Mouse (Mus musculus) limb, embryonic 13.5 days (tissue): ENCODE results near the gene Serinc5. TPM values are rescaled to one million over a fixed set of nuclear protein-coding genes. Genes with fewer than 3 reads are reported as not detected.

Experiments used
- ATAC-seq: fragments of 200-750 bp; cut with Nextera tagmentation; 2 replicates; pipeline ENCODE4 v1.8.0; 2017; ENCODE audit warnings: low read depth, moderate number of reproducible peaks, moderate TSS enrichment; ENCODE audit not compliant: low FRiP score
- H3K27ac ChIP-seq: fragments of 300-500 bp; sonication (generic); 2 replicates; pipeline ENCODE4 v1.5.1; 2015; ENCODE audit warnings: inconsistent platforms, mild to moderate bottlenecking, moderate library complexity
- H3K27me3 ChIP-seq: fragments of 300-500 bp; sonication (generic); 2 replicates; pipeline ENCODE4 v1.6.1; 2015; ENCODE audit warnings: mild to moderate bottlenecking, inconsistent platforms
- H3K36me3 ChIP-seq: fragments of 300-500 bp; sonication (generic); 2 replicates; pipeline ENCODE4 v1.6.1; 2015; ENCODE audit warnings: inconsistent platforms, mild to moderate bottlenecking, moderate library complexity
- H3K4me1 ChIP-seq: fragments of 300-500 bp; sonication (generic); 2 replicates; pipeline ENCODE4 v1.6.1; 2015; ENCODE audit warnings: inconsistent platforms
- H3K4me2 ChIP-seq: fragments of 300-500 bp; sonication (generic); replicated peaks from 2 replicates; pipeline ENCODE4 v1.6.1; 2015; ENCODE audit warnings: inconsistent platforms, mild to moderate bottlenecking, moderate library complexity
- H3K4me3 ChIP-seq: fragments of 300-500 bp; sonication (generic); 2 replicates; pipeline ENCODE4 v1.5.1; 2015; ENCODE audit warnings: moderate library complexity, mild to moderate bottlenecking, inconsistent platforms
- H3K9ac ChIP-seq: fragments of 300-500 bp; sonication (generic); 2 replicates; pipeline ENCODE4 v1.6.1; 2015; ENCODE audit warnings: mild to moderate bottlenecking, inconsistent platforms
- H3K9me3 ChIP-seq: fragments of 300-500 bp; sonication (generic); 2 replicates; pipeline ENCODE4 v1.6.1; 2016; ENCODE audit warnings: inconsistent platforms
- WGBS: fragments of 180-500 bp; shearing (Covaris S2); methylation state at CpG from one replicate; pipeline ENCODE4 v1.1.7; 2015; 5-methylcytosine and 5-hydroxymethylcytosine counted together
- polyA plus RNA-seq: library from polyadenylated mRNA; unstranded; fragments of >200 nt; fragmentation: Nextera tagmentation; extraction: Ambion mirVana; gene quantifications from 2 replicates; pipeline ENCODE4 v1.2.1, GENCODE M21; 2015

The Serinc5 gene
- polyA plus RNA-seq, 1 experiment from 2014 or later = 10.5 TPM

- no peaks in the 10 kb centered on the region for H3K4me1 ChIP-seq
- H3K27me3 ChIP-seq = no peaks in the 10 kb centered on the region
- no peak for ATAC-seq
- H3K9ac ChIP-seq = no peak overlapping the region
- H3K36me3 ChIP-seq = no peaks in the 10 kb centered on the region
- no peaks in the 10 kb centered on the region for H3K9me3 ChIP-seq
- 75% methylated on average over 4 of the region's 4 CpGs for WGBS
- no peak overlapping the region for H3K4me3 ChIP-seq
- H3K27ac ChIP-seq = no peak overlapping the region
- H3K4me2 ChIP-seq = no peak overlapping the region
Measured at GRCm38 (mm10) chr13:92697141-92697540, 86.2 kb downstream of the Serinc5 start.

GRCm38 (mm10) chr13:92698781-92699180, 87.9 kb downstream of the Serinc5 start:
- no peak for ATAC-seq
- Histone ChIP-seq H3K9me3 (no peaks in the 10 kb centered on the region), H3K9ac (no peak overlapping the region), H3K4me3 (no peak overlapping the region), H3K36me3 (no peaks in the 10 kb centered on the region), H3K4me1 (0 out of 2 replicates have a peak, but pooled peaks cover 8% of the 10 kb centered on the region), H3K27me3 (no peaks in the 10 kb centered on the region), H3K27ac (no peak overlapping the region), H3K4me2 (no peak overlapping the region)
- 74% methylated on average over 9 of the region's 9 CpGs for WGBS

GRCm38 (mm10) chr13:92699395-92699794, 88.5 kb downstream of the Serinc5 start:
- WGBS = 88% methylated on average over 6 of the region's 6 CpGs
- Histone ChIP-seq H3K36me3 (no peaks in the 10 kb centered on the region), H3K4me3 (no peak overlapping the region), H3K27ac (no peak overlapping the region), H3K9ac (no peak overlapping the region), H3K4me2 (no peak overlapping the region), H3K4me1 (0 out of 2 replicates have a peak, but pooled peaks cover 8% of the 10 kb centered on the region), H3K27me3 (no peaks in the 10 kb centered on the region), H3K9me3 (no peaks in the 10 kb centered on the region)
- ATAC-seq = no peak

- ATAC-seq = no peak
- Histone ChIP-seq H3K27me3 (no peaks in the 10 kb centered on the region), H3K4me1 (0 out of 2 replicates have a peak, but pooled peaks cover 8% of the 10 kb centered on the region), H3K9ac (no peak overlapping the region), H3K4me3 (no peak overlapping the region), H3K36me3 (no peaks in the 10 kb centered on the region), H3K27ac (no peak overlapping the region), H3K9me3 (no peaks in the 10 kb centered on the region), H3K4me2 (no peak overlapping the region)
- 80% methylated on average over 5 of the region's 5 CpGs for WGBS
Measured at GRCm38 (mm10) chr13:92702035-92702434, 91.1 kb downstream of the Serinc5 start.

GRCm38 (mm10) chr13:92703241-92704027, 92.5 kb downstream of the Serinc5 start:
- no peaks in the 10 kb centered on the region for H3K9me3 ChIP-seq
- whole genome bisulfite sequencing = 76% methylated on average over 8 of the region's 8 CpGs
- no peak overlapping the region for H3K27ac ChIP-seq
- H3K27me3 ChIP-seq = no peaks in the 10 kb centered on the region
- no peak for ATAC-seq
- no peaks in the 10 kb centered on the region for H3K36me3 ChIP-seq
- 0 out of 2 replicates have a peak, but pooled peaks cover 8% of the 10 kb centered on the region for H3K4me1 ChIP-seq
- H3K4me3 ChIP-seq = no peak overlapping the region
- no peak overlapping the region for H3K9ac ChIP-seq
- H3K4me2 ChIP-seq = no peak overlapping the region

- Histone ChIP-seq H3K27me3 (no peaks in the 10 kb centered on the region), H3K9me3 (no peaks in the 10 kb centered on the region), H3K4me1 (0 out of 2 replicates have a peak, but pooled peaks cover 8% of the 10 kb centered on the region), H3K27ac (no peak overlapping the region), H3K4me3 (no peak overlapping the region), H3K4me2 (no peak overlapping the region), H3K36me3 (no peaks in the 10 kb centered on the region), H3K9ac (no peak overlapping the region)
- WGBS = 67% methylated on average over 7 of the region's 7 CpGs
- no peak for ATAC-seq
Measured at GRCm38 (mm10) chr13:92704189-92704588, 93.3 kb downstream of the Serinc5 start.

- no peak overlapping the region for H3K27ac ChIP-seq
- ATAC-seq = no peak
- no peaks in the 10 kb centered on the region for H3K9me3 ChIP-seq
- no peaks in the 10 kb centered on the region for H3K27me3 ChIP-seq
- 0 out of 2 replicates have a peak, but pooled peaks cover 8% of the 10 kb centered on the region for H3K4me1 ChIP-seq
- H3K4me2 ChIP-seq = no peak overlapping the region
- H3K9ac ChIP-seq = no peak overlapping the region
- no peak overlapping the region for H3K4me3 ChIP-seq
- H3K36me3 ChIP-seq = no peaks in the 10 kb centered on the region
- 85% methylated on average over 7 of the region's 7 CpGs for WGBS
Measured at GRCm38 (mm10) chr13:92705016-92705535, 94.2 kb downstream of the Serinc5 start.

GRCm38 (mm10) chr13:92706342-92707061, 95.6 kb downstream of the Serinc5 start:
- H3K36me3 ChIP-seq = no peaks in the 10 kb centered on the region
- no peak for ATAC-seq

GRCm38 (mm10) chr13:92707941-92708340, 97.0 kb downstream of the Serinc5 start:
- H3K9ac ChIP-seq = no peak overlapping the region
- H3K4me3 ChIP-seq = no peak overlapping the region
- 0 out of 2 replicates have a peak, but pooled peaks cover 8% of the 10 kb centered on the region for H3K4me1 ChIP-seq
- H3K36me3 ChIP-seq = no peaks in the 10 kb centered on the region
- ATAC-seq = no peak
- WGBS = 61% methylated on average over 2 of the region's 2 CpGs
- H3K27ac ChIP-seq = no peak overlapping the region
- no peaks in the 10 kb centered on the region for H3K27me3 ChIP-seq
- H3K4me2 ChIP-seq = no peak overlapping the region
- H3K9me3 ChIP-seq = no peaks in the 10 kb centered on the region

More at GRCm38 (mm10) chr13:92706342-92707061, 95.6 kb downstream of the Serinc5 start:
- Histone ChIP-seq H3K27ac (no peak overlapping the region), H3K4me3 (no peak overlapping the region), H3K27me3 (no peaks in the 10 kb centered on the region), H3K4me1 (0 out of 2 replicates have a peak, but pooled peaks cover 8% of the 10 kb centered on the region), H3K9me3 (no peaks in the 10 kb centered on the region), H3K9ac (no peak overlapping the region), H3K4me2 (no peak overlapping the region)
- WGBS = 90% methylated on average over 9 of the region's 9 CpGs

GRCm38 (mm10) chr13:92708466-92708865, 97.6 kb downstream of the Serinc5 start:
- H3K4me1 ChIP-seq = 0 out of 2 replicates have a peak, but pooled peaks cover 3% of the 10 kb centered on the region
- WGBS = 82% methylated on average over 1 of the region's 1 CpGs
- no peaks in the 10 kb centered on the region for H3K9me3 ChIP-seq
- no peak overlapping the region for H3K4me2 ChIP-seq
- H3K27ac ChIP-seq = no peak overlapping the region
- no peaks in the 10 kb centered on the region for H3K36me3 ChIP-seq
- H3K4me3 ChIP-seq = no peak overlapping the region
- ATAC-seq = no peak
- H3K9ac ChIP-seq = no peak overlapping the region
- no peaks in the 10 kb centered on the region for H3K27me3 ChIP-seq

- Histone ChIP-seq H3K4me1 (no peaks in the 10 kb centered on the region), H3K9me3 (no peaks in the 10 kb centered on the region; the same call in 1 of the 2 replicates), H3K4me2 (no peak overlapping the region), H3K4me3 (no peak overlapping the region), H3K27ac (no peak overlapping the region), H3K9ac (no peak overlapping the region), H3K27me3 (no peaks in the 10 kb centered on the region), H3K36me3 (no peaks in the 10 kb centered on the region; the same call in 1 of the 2 replicates)
- WGBS = 44% methylated on average over 3 of the region's 3 CpGs
- no peak for ATAC-seq
Measured at GRCm38 (mm10) chr13:92709535-92709934, 98.6 kb downstream of the Serinc5 start.

- 88% methylated on average over 1 of the region's 1 CpGs for WGBS
- Histone ChIP-seq H3K27me3 (no peaks in the 10 kb centered on the region), H3K4me2 (no peak overlapping the region), H3K9me3 (no peaks in the 10 kb centered on the region; the same call in 1 of the 2 replicates), H3K9ac (no peak overlapping the region), H3K4me3 (no peak overlapping the region), H3K4me1 (no peaks in the 10 kb centered on the region), H3K36me3 (no peaks in the 10 kb centered on the region; the same call in 1 of the 2 replicates), H3K27ac (no peak overlapping the region)
- no peak for ATAC-seq
Measured at GRCm38 (mm10) chr13:92710361-92710760, 99.5 kb downstream of the Serinc5 start.
